In the genomic region with DNA sequence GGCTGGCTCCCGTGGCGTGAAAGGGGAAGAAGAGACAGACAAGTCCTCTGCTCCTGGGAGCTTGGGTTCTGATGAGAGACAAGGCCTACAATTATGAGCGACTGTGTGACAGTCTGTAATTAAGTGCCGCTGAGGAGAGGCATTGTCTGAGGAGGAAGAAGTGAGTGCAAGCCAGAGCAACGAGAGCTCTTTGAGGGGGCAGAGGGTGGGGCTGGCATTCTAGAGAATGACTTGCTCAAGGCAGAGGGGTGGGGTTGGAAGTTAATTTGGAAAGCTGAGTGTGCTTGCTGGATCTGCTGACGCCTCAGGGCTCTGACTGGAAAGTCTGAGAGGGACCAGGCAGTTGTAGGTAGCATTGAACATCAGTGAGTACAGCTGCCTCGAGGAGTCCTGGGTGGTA, we compare ENCODE assay signal across 8 mouse cellular contexts. TPM values are rescaled to one million over a fixed set of nuclear protein-coding genes. Genes with fewer than 3 reads are reported as not detected.
DNase-seq lines count a peak whose midpoint lies in the region; ATAC-seq and TF ChIP-seq lines count a peak whose summit lies in the region.

No protein-coding gene starts in this region.

- no peaks in the 10 kb centered on the region for H3K36me3 ChIP-seq in kidney, postnatal 0 days (ENCODE audit: insufficient read depth, low read length)
- H3K36me3 ChIP-seq in embryonic facial prominence, embryonic 14.5 days (ENCODE audit: control insufficient read depth, insufficient read depth, low read length), result peaks cover 10% of the 10 kb centered on the region; the same call in 1 of the 2 replicates
- H3K36me3 ChIP-seq in limb, embryonic 14.5 days (ENCODE audit: control insufficient read depth, insufficient read depth, low read length), result no peaks in the 10 kb centered on the region

- no peak overlapping the region for H3K9ac ChIP-seq in kidney, postnatal 0 days (ENCODE audit: low read depth, low read length)
- H3K9ac ChIP-seq in embryonic facial prominence, embryonic 14.5 days (ENCODE audit: low read depth, low read length), result peak overlapping the region; percentile 45; the same call in 1 of the 2 replicates
- H3K9ac ChIP-seq in limb, embryonic 14.5 days (ENCODE audit: low read depth, low read length, severe bottlenecking), result no peak overlapping the region

- TF ChIP-seq POLR2A in limb, embryonic 14.5 days (IDR thresholded peaks at IDR 0.05; ENCODE audit: borderline replicate concordance, extremely low read depth, insufficient read depth, insufficient read length), result no peak

- peak; percentile 25 for DNase-seq in kidney, postnatal 0 days (ENCODE audit: low spot score)
- DNase-seq in kidney, adult 18-20 months, result no peak
- peak; percentile 88 for DNase-seq in embryonic facial prominence, embryonic 14.5 days (ENCODE audit: low spot score)
- DNase-seq in limb, embryonic 14.5 days (ENCODE audit: low spot score), result peak; percentile 56
- DNase-seq in skeletal muscle tissue, adult 2 months (ENCODE audit: low read depth, low spot score), result peak; percentile 58
- no peak for DNase-seq in cerebellum, adult 8-10 months
- DNase-seq in adrenal gland, adult 8-10 months, result no peak
- DNase-seq in spleen, postnatal 36 days (ENCODE audit: low spot score in 2 of 2), result no peak

- TF ChIP-seq CTCF in kidney, postnatal 0 days (IDR thresholded peaks at IDR 0.05; ENCODE audit: low read depth), result no peak

- no peak overlapping the region for H3K4me3 ChIP-seq in kidney, postnatal 0 days (replicated peaks; ENCODE audit: low read depth, low read length)
- no peak overlapping the region for H3K4me3 ChIP-seq in embryonic facial prominence, embryonic 14.5 days (ENCODE audit: low read depth, low read length)
- no peak overlapping the region for H3K4me3 ChIP-seq in limb, embryonic 14.5 days (replicated peaks; ENCODE audit: low read length)

- ATAC-seq in kidney, postnatal 0 days (replicated peaks; ENCODE audit: low FRiP score, low read depth), result no peak
- peak; percentile 16; the same call in 1 of the 2 replicates for ATAC-seq in embryonic facial prominence, embryonic 14.5 days (ENCODE audit: low read depth)
- ATAC-seq in limb, embryonic 14.5 days (ENCODE audit: low FRiP score, low read depth), result no peak

- no peaks in the 10 kb centered on the region for H3K9me3 ChIP-seq in kidney, postnatal 0 days (replicated peaks; ENCODE audit: low read length)
- no peaks in the 10 kb centered on the region for H3K9me3 ChIP-seq in embryonic facial prominence, embryonic 14.5 days (ENCODE audit: control insufficient read depth, low read length)
- H3K9me3 ChIP-seq in limb, embryonic 14.5 days (ENCODE audit: control insufficient read depth, low read length), result no peaks in the 10 kb centered on the region

- 0 out of 2 replicates have a peak overlapping the region, but pooled peaks have one; percentile 47 for H3K27ac ChIP-seq in kidney, postnatal 0 days
- H3K27ac ChIP-seq in embryonic facial prominence, embryonic 14.5 days (replicated peaks; ENCODE audit: low read depth, low read length), result peak overlapping the region; percentile 78
- peak overlapping the region; percentile 35 for H3K27ac ChIP-seq in limb, embryonic 14.5 days (replicated peaks; ENCODE audit: low read depth, low read length)

- H3K4me1 ChIP-seq in kidney, postnatal 0 days (replicated peaks; ENCODE audit: insufficient read depth, low read length), result peaks cover 29% of the 10 kb centered on the region; the same call in 1 of the 2 replicates
- H3K4me1 ChIP-seq in embryonic facial prominence, embryonic 14.5 days (ENCODE audit: control insufficient read depth, insufficient read depth, low read length), result peaks cover 56% of the 10 kb centered on the region
- H3K4me1 ChIP-seq in limb, embryonic 14.5 days (ENCODE audit: control insufficient read depth, insufficient read depth, low read length), result peaks cover 47% of the 10 kb centered on the region

- whole genome bisulfite sequencing in kidney, postnatal 0 days, result 19% methylated on average over 7 of the region's 7 CpGs
- WGBS in embryonic facial prominence, embryonic 14.5 days, result 15% methylated on average over 7 of the region's 7 CpGs
- WGBS in limb, embryonic 14.5 days, result 33% methylated on average over 7 of the region's 7 CpGs

- no peaks in the 10 kb centered on the region for H3K27me3 ChIP-seq in kidney, postnatal 0 days (ENCODE audit: insufficient read depth, low read length)
- H3K27me3 ChIP-seq in embryonic facial prominence, embryonic 14.5 days (replicated peaks; ENCODE audit: control insufficient read depth, insufficient read depth, low read length), result no peaks in the 10 kb centered on the region
- H3K27me3 ChIP-seq in limb, embryonic 14.5 days (ENCODE audit: control insufficient read depth, insufficient read depth, low read length), result no peaks in the 10 kb centered on the region

- H3K4me2 ChIP-seq in kidney, postnatal 0 days (ENCODE audit: low read length), result no peak overlapping the region
- peak overlapping the region; percentile 35 for H3K4me2 ChIP-seq in embryonic facial prominence, embryonic 14.5 days (ENCODE audit: low read depth, low read length)
- no peak overlapping the region; the same call in 1 of the 2 replicates for H3K4me2 ChIP-seq in limb, embryonic 14.5 days (replicated peaks; ENCODE audit: low read depth, low read length, severe bottlenecking)

RNA-seq across cellular contexts. Expression of gene Myl9, which starts 48.9 kb away (rescaled TPM):
- 449 and 494 TPM in 2 replicates for polyA plus RNA-seq in kidney, postnatal 0 days (2015; fragmentation: Nextera tagmentation; extraction: Ambion mirVana)
- polyA plus RNA-seq in embryonic facial prominence, embryonic 14.5 days (2014; fragmentation: Nextera tagmentation; extraction: Ambion mirVana), result 285 and 310 TPM in 2 replicates
- polyA plus RNA-seq in limb, embryonic 14.5 days (2012; rRNA removed), result 127 and 152 TPM in 2 replicates
- 257 and 269 TPM in 2 replicates for polyA plus RNA-seq in limb, embryonic 14.5 days (2014; fragmentation: Nextera tagmentation; extraction: Ambion mirVana)
- 10 to 100 TPM; 37.2 to 58.6 (median 47.9) TPM for total RNA-seq in adrenal gland, adult 8-10 months (2022)

Comparison
In these comparisons a context has a peak if more than half of its experiments do, and no peak if none do; other contexts are left out.
1. DNase-seq: peak in kidney, postnatal 0 days (single experiment), embryonic facial prominence, embryonic 14.5 days (single experiment), limb, embryonic 14.5 days (single experiment) and skeletal muscle tissue, adult 2 months (single experiment); none in kidney, adult 18-20 months (single experiment), cerebellum, adult 8-10 months (single experiment), adrenal gland, adult 8-10 months (single experiment) and spleen, postnatal 36 days (0 of 2).
2. Peak in every context shown above with its lines, with median percentiles within 50 percentile points of each other: H3K27ac ChIP-seq.